Mouse (Mus musculus) urinary bladder, postnatal 14 days (tissue): ENCODE measurements around the gene Mrrf.
A peak's percentile ranks its signal among the peaks of the same experiment; 100 is the strongest.

ENCODE experiments used
- DNase-seq: peaks from one replicate; pipeline ENCODE4 v3.0.0; 2021; ENCODE audit warnings: low spot score

The Mrrf gene

GRCm38 (mm10) chr2:36136300-36136941, at the start of gene Mrrf, which contains the start of gene Rbm18:
Mrrf (plus strand) TSS chr2:36136389.
Rbm18 (minus strand) TSS chr2:36136773.
- DNase-seq = peak; percentile 90

DNA sequence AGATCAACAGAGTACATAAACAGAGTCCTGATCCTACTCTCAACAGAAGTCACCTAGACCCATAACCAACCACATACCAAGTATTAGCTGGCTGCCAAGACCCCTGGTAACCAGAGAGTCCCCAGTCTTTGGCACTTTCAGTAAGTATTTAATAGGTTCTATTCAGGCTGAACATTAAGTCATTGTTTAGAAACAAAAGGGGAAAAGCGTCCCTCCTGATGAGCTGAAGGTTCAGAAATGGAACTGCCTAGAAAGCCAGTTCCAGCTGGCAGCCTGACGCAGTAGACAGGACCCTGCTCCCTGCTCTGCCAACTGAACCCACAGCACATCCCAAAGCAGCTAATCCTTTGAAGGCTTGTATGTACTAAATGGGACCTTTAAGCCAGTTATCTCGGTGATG, 47.0 kb upstream of the Mrrf start:
- no peak for DNase-seq

GRCm38 (mm10) chr2:36090853-36091741, 45.1 kb upstream of the Mrrf start:
- peak; percentile 74 for DNase-seq

DNA sequence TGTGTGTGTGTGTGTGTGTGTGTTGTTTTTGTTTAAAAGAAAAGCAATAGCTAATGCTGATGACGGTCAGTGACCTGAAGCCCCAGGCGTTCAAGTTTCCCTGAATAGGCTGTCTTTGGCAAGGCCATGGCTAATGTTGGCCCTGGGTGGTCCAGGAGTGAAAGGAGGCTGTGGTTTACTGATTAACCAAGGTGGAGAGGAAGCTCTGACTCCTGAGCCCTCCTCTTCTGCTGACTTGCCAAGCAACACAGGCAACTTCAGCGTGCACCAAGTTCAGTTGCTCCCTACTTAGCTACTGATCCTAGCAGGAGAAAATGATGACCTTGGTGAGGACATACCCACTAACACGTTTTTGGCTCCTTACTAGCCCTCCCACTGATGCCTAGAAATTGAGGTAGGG, 43.4 kb upstream of the Mrrf start:
- no peak for DNase-seq

- DNase-seq = no peak
Measured at GRCm38 (mm10) chr2:36093301-36093700, 42.9 kb upstream of the Mrrf start.

DNA sequence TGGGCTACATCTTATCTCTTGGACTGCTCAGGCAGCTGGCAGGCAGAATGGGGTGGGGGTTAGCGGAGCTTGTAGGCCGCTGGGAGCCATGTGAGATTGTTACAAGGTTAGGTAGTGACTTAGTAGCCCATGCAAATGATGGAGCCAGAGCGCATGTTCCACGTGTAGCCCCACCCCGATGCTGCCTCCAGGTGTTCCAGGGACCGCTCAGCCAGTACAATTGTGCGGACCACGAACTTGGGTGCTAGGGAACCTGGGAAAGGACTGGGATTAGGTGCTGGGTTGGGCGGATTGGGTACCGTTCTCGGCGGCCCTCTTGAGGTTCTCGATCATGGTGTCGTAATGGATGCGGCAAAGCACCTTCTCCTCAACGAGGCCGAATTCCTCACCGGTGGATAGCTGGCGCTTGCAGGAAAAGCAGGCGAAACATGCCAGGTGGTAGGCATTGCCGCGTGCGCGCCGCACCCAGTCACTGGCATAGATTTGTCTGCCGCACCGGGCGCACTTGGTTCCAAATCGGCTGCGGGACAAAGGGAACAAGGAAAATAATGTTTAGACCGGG, 42.2 kb upstream of the Mrrf start:
- no peak for DNase-seq

GRCm38 (mm10) chr2:36097129-36097815, 38.9 kb upstream of the Mrrf start:
- DNase-seq = no peak

DNA sequence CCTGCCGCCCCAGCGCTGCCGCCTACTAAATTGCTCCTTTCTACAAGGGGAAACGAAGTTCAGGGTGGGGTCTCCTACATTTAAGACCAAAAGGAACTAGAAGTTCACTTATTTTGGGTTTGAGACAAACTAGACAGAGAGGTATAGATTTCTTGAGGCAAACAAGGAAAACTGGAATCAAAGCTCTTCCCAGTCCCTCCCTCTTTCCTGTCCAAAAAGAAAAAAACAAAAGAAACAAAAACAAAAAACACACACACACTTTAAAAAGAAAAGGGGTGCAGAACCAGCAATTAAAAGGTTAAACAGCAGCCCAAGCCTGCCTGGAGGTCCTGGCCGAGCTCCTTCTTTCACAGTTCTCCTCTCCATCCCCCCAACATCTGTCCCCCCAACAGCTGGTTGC, 38.2 kb upstream of the Mrrf start:
- no peak for DNase-seq

DNA sequence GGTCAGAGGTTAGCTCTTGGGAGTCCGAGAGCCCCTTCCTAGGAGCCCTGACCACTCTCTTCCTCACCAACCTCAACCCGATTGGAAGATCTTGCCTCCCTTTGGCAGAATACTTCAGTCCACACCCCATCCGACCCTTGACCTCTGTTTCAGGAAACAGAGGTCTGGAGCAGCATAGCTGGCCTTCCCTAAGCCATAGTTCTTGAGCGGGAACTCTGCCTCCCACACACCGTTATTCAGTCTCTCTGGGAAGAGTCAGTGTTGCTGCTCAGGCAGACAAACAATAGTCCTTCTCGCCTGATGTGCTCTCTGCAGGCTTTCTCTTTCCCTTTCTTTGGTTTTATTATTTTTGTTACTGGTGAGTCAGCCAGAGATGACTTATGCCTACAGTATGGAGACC, 36.5 kb upstream of the Mrrf start:
- DNase-seq = no peak

DNA sequence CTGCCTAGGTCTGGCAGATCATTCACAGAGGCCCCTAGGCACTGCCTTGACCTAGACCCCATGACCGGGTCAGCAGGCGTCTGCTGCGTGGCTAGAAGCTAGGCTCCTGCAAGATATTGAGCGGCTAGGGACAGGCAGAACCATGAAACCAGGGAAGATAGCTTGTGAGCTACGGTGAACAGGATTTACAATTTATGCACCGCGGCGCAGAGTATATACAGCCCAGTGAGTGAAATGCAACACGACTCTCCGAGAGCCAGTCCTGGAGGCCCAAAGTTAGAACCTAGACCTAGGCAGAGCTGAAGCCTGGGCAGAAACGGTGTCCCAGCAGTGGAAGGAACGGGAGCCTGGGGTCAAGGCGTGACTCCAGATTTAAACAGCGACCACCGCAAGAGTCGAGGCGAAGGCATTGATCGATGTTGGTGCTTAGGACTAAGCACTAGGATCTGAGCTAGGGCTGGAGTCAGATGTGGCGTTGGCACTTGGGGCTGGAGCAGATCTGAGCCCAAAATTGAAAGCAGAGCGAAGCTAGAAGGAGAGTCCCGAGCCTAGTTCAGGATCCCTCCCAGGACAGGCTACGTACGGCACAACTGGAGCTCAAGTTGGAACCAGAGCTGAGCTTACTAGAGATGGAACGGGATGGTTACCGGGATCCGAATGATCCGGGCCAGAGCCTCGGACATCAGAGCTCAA, 34.2 kb upstream of the Mrrf start:
- DNase-seq = no peak

DNA sequence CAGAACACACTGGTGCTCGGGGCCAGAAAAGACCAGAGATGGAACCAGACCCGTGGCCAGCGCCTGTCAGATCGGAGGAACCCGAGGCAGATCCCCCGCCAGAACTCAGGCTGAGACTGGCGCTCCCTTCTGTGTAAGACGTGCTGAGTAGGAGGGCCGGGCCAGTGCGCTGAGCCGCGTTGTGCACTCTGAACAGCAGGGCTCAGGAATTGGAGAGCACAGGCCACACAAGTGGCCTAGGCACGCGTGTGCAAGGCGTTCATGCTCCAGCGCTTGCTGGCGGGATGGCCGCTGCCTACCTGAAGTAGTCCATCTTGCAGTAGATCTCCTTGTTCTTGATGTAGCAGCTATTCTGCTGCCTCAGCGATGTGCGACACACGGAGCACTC, 33.6 kb upstream of the Mrrf start:
- no peak for DNase-seq

DNA sequence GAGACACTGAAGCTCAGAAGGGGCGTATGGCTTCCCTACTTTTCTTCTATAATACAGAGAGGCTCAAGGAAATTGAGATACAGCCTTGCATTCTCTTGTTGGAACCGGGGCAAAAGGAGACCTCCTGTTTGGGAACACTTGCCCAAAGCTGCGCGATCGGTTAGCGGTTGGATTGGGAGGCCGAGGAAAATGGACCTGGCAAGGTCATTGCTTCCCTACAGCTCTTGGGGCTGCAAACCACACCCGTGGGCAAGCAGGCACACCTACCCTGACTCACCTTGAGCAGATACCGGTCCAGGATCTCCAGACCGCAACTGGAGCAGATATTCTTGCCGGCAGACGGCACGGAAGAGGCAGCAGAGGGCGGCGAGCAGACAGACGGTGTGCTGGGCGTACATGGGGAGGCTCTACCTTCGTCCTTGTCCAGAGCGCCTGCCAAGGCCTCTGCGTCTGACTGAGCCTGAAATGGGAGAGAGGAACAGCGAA, 33.1 kb upstream of the Mrrf start:
- no peak for DNase-seq

DNA sequence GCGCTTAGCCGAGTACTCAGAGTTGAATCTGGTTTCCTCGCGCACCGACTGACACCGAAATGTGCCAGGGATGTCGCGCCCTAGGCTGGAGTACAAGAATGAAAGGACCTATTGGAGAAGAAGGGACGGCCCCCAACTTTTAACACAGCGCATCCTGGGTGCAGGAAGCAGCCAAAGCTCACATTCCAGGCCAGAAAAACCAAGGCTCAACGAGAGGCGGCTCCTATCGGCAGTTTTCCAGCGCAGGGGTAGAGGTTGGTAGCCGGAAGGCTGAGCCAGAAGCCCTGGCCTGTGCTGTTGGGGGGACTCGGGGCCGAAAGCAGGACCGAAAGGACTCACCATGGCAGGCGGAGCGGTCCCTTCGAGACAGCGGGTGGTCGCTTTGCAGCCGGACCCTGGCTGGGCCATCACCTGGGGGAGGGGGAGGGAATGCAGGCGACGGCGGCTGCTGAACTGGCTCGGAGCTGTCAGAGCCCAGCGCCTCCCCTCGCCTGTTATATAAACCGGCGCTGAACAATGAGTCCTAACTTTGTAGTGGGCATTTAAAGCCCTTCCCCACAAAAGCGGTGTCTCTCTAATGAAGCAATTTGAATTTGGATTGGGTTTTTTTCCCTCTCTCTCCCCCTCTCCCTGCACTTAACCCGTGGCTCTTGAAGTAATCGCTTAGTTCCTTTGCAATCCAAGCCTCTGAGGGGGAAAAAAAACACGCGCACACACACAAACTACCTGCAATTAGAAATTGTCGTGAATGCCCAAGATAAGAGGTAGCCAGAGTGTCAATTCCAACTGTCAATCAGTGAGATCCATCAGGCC, 32.4 kb upstream of the Mrrf start:
- no peak for DNase-seq

- no peak for DNase-seq
Measured at GRCm38 (mm10) chr2:36104436-36104955, 31.7 kb upstream of the Mrrf start.

GRCm38 (mm10) chr2:36104956-36105741, 31.0 kb upstream of the Mrrf start, which contains the start of gene Lhx6:
Lhx6 (minus strand) TSS chr2:36105408.
- DNase-seq = no peak

DNA sequence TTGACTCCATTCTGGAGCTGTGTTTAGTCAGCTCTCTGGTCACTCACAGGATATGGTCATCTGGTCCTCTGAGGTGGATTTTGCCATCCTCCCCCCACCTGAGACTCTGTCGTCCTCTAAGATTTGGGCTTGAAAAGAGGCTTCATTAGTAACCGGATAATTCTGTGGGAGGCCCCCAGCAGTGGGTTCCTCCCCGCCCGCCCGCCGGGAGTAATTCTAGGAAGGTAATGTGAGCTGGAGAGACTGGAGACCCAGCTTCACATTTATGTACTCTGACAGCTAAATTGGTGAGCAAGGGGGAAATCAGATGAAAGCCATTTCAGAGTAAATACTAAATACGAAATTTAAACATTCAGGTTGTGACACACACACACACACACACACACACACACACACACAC, 27.6 kb upstream of the Mrrf start:
- no peak for DNase-seq

GRCm38 (mm10) chr2:36112632-36113031, 23.6 kb upstream of the Mrrf start:
- DNase-seq = no peak

- DNase-seq = no peak
Measured at GRCm38 (mm10) chr2:36126795-36127429, 9.3 kb upstream of the Mrrf start.

DNA sequence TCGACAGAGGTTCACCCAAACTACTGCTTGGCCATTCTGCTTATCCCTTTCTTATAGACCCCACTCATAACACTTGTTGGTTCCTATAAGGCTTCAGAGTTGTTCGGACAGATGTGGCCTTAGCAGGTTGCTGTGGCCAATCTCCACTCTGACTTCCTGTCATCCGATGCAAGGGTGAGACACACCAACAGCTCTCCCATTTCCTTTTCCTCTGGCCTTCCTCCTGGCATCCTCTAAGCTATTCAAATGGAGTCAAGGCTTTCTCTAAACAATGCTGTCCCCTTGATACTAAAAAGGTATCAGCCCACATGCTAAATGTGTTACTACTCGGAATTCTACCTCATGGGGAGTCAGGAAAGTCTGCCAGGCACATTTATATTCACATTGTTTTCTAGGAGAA, 8.2 kb upstream of the Mrrf start:
- no peak for DNase-seq
